Mouse (Mus musculus) G1E (cell line): Measurements from ENCODE around the gene Psma3. TPM values are rescaled to one million over a fixed set of nuclear protein-coding genes. Genes with fewer than 3 reads are reported as not detected.

ENCODE experiments used
- ATAC-seq: 2 replicates; pipeline ENCODE4 v1.8.0; 2016; ENCODE audit warnings: mild to moderate bottlenecking; ENCODE audit not compliant: insufficient number of reproducible peaks, poor library complexity, low FRiP score, severe bottlenecking; ENCODE audit errors: extremely low read depth
- DNase-seq: peaks from one replicate; pipeline ENCODE4 v3.0.0; 2012; ENCODE audit warnings: low spot score
- H3K27me3 ChIP-seq: 2 replicates; pipeline ENCODE4 v1.6.1; 2012; ENCODE audit warnings: mild to moderate bottlenecking, low read length, inconsistent platforms; ENCODE audit not compliant: insufficient read depth
- H3K36me3 ChIP-seq: replicated peaks from 2 replicates; pipeline ENCODE3; 2012; ENCODE audit warnings: mild to moderate bottlenecking, inconsistent platforms
- H3K4me1 ChIP-seq: 2 replicates; pipeline ENCODE4 v1.6.1; 2012; ENCODE audit warnings: low read depth, low read length, inconsistent platforms, mixed read lengths; ENCODE audit not compliant: insufficient read depth
- H3K4me3 ChIP-seq: 2 replicates; pipeline ENCODE4 v1.5.1; 2012; ENCODE audit warnings: low read depth, mild to moderate bottlenecking, inconsistent platforms, low read length, moderate library complexity, mixed read lengths
- H3K9me3 ChIP-seq: replicated peaks from 2 replicates; pipeline ENCODE4 v1.6.1; 2012; ENCODE audit warnings: inconsistent platforms
- CTCF ChIP-seq: IDR thresholded peaks from 2 replicates; pipeline ENCODE4 v1.5.1; 2012; ENCODE audit warnings: low read depth, low read length, inconsistent platforms, mixed read lengths
- GATA1 ChIP-seq: IDR thresholded peaks from 2 replicates; pipeline ENCODE4 v1.6.1; 2012; ENCODE audit warnings: borderline replicate concordance, low read length, inconsistent platforms, mixed read lengths
- GATA2 ChIP-seq: IDR thresholded peaks from 2 replicates; pipeline ENCODE4 v1.6.1; 2012; ENCODE audit warnings: low read depth, low read length, inconsistent platforms, borderline replicate concordance
- POLR2AphosphoS5 ChIP-seq: IDR thresholded peaks from 2 replicates; pipeline ENCODE4 v1.6.1; 2012; ENCODE audit warnings: low read depth, low read length, inconsistent platforms; ENCODE audit not compliant: insufficient replicate concordance
- TAL1 ChIP-seq: conservative IDR thresholded peaks from 2 replicates; pipeline ENCODE4 v1.6.1; 2012; ENCODE audit warnings: low read depth, low read length, inconsistent platforms, mixed read lengths
- polyA plus RNA-seq: library from polyadenylated mRNA; stranded (reverse); fragments of >175 nt; gene quantifications from 2 replicates; pipeline ENCODE4 v1.2.3, GENCODE M21; 2012
- total RNA-seq, 2 experiments: library from RNA; stranded (forward) in 1 of 2; stranded (reverse) in 1 of 2; fragments of 200-1000 nt in 1 of 2; fragments of >200 nt in 1 of 2; fragmentation: Nextera tagmentation in 1 of 2; gene quantifications; 2 replicates each; pipeline ENCODE4 v1.2.3; 2014 to 2017

Psma3 gene
- 183 and 246 TPM in 2 replicates for total RNA-seq (2014; fragmentation: Nextera tagmentation)
- total RNA-seq (2017) = 341 and 392 TPM in 2 replicates
- polyA plus RNA-seq = 16.7 and 25.5 TPM in 2 replicates

DNA sequence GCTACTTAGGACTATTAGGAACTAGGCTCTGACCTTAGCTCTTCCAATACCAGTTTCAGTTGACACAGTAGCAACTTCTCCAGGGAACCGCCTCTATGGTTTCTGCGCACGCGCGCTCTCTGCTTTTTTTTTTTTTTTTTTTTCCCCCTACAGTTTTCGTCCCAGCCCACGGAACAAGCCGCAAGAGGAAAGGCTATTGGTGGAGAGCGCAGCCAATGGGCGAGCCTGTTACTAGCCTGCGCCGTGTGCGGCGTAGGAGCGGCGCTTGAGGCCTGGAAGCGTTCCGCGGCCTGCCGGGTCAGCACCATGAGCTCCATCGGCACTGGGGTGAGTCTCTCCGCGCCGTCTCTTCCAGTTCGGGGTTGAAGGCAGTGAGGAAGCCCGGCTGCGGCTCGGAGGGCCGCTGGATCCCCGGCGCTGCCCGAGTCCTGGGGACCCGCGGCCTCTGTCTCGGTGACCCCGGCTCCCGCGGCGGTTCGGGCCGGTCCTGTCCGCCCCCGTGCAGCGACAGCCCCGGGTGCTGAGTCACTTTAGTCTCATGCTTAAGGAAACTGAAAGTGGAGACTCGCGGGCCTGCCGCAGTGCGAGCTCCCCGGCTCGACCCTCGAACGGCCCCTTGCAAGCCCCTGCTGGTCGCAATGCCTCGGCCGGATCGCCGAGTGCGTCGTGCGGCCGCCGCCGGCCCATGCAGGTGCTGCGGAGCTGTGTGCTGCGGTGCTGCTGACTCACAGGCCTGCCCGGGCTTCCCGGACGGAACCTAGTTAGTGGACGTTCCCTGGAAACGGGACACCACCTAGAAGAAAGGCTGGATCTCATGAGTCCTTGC, at the start of gene Psma3:
Psma3 (plus strand) TSS at position 181 of the 826 bp plus-strand sequence.
- H3K36me3 ChIP-seq = peaks cover 25% of the 10 kb centered on the region
- peak within 1 kb of the TSS; percentile 91 for H3K4me3 ChIP-seq
- peak; percentile 92 for DNase-seq
- ATAC-seq = peak; percentile 97
- H3K27me3 ChIP-seq = no peaks in the 10 kb centered on the region
- H3K4me1 ChIP-seq = peaks cover 36% of the 10 kb centered on the region
- no peaks in the 10 kb centered on the region for H3K9me3 ChIP-seq
- no peak for TF ChIP-seq CTCF
- no peak for TF ChIP-seq TAL1
- no peak for TF ChIP-seq POLR2AphosphoS5
- no peak for TF ChIP-seq GATA1
- TF ChIP-seq GATA2 = no peak

DNA sequence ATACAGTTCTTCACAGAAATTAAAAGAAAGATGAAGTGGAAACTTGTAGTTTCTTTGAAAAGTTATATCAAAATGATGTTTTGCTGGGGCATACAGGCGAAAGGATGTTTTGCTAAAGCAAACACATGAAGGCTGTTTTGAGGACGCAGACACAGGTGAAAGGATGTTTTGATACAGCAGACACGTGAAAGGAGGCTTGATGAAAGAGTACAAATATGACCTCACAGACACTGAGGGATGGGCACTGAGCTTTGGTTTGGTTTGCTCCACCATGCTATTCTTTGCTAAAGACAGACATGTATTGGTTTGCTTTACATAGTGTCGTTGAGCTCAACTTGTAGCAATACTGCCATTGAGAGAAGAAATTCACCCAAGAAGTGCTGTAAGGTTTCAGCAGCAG, 44.6 kb upstream of the Psma3 start:
- H3K36me3 ChIP-seq = no peaks in the 10 kb centered on the region
- ATAC-seq = no peak
- peaks cover 8% of the 10 kb centered on the region for H3K27me3 ChIP-seq
- H3K4me1 ChIP-seq = peaks cover 2% of the 10 kb centered on the region; the same call in 1 of the 2 replicates
- no peak overlapping the region for H3K4me3 ChIP-seq
- no peak for DNase-seq
- no peak for TF ChIP-seq GATA2
- no peak for TF ChIP-seq GATA1
- TF ChIP-seq TAL1 = no peak
- TF ChIP-seq CTCF = no peak
- no peak for TF ChIP-seq POLR2AphosphoS5
- H3K9me3 ChIP-seq = peaks cover 4% of the 10 kb centered on the region

DNA sequence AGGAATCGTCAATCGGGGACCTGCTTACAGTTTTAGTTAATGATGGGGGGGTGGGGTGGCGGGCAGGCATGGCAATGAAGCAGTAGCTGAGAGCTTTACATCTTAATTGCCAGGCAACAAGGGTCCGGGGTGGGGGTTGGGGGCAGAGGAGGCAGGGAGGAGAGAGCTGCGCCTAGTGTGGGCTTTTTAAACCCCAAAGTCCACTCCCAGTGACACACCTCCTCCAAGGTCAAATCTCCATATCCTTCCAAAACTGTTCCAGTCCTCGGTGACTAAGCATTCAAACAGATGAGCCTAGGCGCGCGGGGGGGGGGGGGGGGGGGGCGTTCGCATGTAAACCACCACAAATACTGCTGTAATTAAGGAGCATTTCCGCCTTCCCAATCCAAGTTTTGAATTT, 37.3 kb upstream of the Psma3 start:
- TF ChIP-seq CTCF (no peak), GATA1 (no peak), GATA2 (no peak), POLR2AphosphoS5 (no peak), TAL1 (no peak)
- Histone ChIP-seq H3K4me1 (peaks cover 12% of the 10 kb centered on the region), H3K9me3 (peaks cover 13% of the 10 kb centered on the region), H3K27me3 (peaks cover 2% of the 10 kb centered on the region), H3K4me3 (peak overlapping the region; percentile 86), H3K36me3 (peaks cover 21% of the 10 kb centered on the region)
- DNase-seq (peak; percentile 8), ATAC-seq (peak; percentile 24; the same call in 1 of the 2 replicates)

DNA sequence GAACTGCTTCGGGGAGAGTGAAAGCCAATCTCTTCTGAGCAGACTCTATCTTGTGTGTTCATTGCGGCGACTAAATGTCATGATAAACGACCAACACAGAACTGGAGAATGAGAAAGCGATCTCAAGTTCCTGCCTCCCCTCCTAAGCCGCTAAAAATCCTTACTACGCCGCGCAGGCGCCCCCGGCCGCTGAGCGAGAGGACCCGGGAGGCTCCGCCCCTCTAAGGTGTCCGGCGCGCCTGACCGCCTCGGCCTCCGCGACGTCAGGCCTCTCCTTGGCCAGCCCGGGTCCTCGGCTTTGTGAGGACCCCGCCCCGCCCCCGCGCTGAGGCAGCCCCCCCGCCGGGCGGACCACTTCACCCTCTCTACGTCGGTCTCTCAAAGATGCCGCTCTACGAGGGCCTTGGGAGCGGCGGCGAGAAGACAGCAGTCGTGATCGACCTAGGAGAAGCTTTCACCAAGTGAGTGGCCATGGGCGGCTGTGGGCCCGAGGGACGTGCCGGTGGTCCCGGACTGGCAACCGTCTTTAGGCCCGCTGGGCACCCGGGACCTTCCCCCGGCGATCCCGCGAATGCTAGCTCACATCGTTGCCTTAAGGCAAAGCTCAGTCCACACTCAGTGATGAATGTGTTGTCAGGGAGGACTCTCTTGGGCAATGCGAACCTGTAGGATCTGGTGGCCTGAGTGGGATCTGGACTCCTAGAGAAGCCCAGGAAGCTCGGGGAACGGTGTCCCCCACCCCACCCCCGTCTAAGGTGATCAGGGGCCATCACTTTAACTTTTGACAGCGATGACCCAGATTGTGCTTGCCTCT, 36.6 kb upstream of the Psma3 start, which contains the start of gene Actr10:
Actr10 (plus strand) TSS at position 287 of the 814 bp plus-strand sequence.
- Histone ChIP-seq H3K27me3 (no peaks in the 10 kb centered on the region; the same call in none of the 2 replicates), H3K4me3 (peak within 1 kb of the TSS; percentile 86), H3K36me3 (peaks cover 27% of the 10 kb centered on the region), H3K4me1 (peaks cover 12% of the 10 kb centered on the region), H3K9me3 (peaks cover 13% of the 10 kb centered on the region)
- peak; percentile 92 for ATAC-seq
- peak; percentile 90 for DNase-seq
- TF ChIP-seq GATA2 = no peak
- no peak for TF ChIP-seq CTCF
- TF ChIP-seq TAL1 = no peak
- no peak for TF ChIP-seq POLR2AphosphoS5
- TF ChIP-seq GATA1 = no peak

DNA sequence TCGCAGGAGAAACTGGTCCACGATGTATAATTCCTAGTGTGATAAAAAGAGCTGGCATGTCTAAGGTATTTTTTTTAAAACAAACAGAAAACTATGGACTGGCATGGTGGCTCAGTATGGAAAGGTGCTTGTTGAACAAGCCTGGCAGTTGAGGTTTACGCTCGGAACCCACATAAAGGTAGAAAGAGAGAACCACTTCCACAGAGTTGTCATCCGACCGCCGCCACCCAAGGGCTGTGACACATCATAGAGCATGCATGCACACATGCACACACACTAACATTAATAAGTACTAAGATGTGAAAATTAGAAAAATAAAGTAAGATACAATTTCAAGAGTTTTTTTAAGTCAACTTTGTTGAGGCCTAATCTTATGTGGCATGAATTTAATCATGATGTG, 33.6 kb upstream of the Psma3 start:
- Histone ChIP-seq H3K9me3 (peaks cover 9% of the 10 kb centered on the region), H3K4me1 (peaks cover 12% of the 10 kb centered on the region), H3K27me3 (no peaks in the 10 kb centered on the region), H3K4me3 (no peak overlapping the region), H3K36me3 (peaks cover 49% of the 10 kb centered on the region)
- TF ChIP-seq CTCF (no peak), GATA2 (no peak), GATA1 (no peak), TAL1 (no peak), POLR2AphosphoS5 (no peak)
- no peak for DNase-seq
- ATAC-seq = no peak

DNA sequence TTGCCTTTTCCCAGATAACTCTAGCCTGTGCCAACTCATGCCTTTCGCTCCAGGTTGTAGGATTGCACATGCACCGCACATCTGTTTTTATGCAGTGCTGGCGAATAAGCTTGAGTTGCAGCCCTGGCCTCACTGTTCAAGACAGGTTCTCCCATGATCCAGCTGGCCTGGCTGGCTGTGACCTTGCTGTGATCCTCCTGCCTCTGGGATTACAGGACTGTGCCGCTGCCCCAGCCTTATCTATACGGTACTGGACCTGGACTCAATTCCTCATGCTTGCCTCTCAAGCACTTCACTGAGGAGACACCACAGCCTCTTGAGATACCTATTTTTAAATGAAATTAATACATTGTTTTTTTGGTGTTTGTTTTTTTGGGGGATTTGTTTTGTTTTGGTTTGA, 30.2 kb upstream of the Psma3 start:
- H3K36me3 ChIP-seq = peaks cover 74% of the 10 kb centered on the region
- H3K4me3 ChIP-seq = no peak overlapping the region
- TF ChIP-seq GATA1 (no peak), CTCF (no peak), GATA2 (no peak), POLR2AphosphoS5 (no peak), TAL1 (no peak)
- no peaks in the 10 kb centered on the region for H3K9me3 ChIP-seq
- DNase-seq (no peak), ATAC-seq (no peak)
- H3K27me3 ChIP-seq = no peaks in the 10 kb centered on the region
- H3K4me1 ChIP-seq = peaks cover 6% of the 10 kb centered on the region
